Mouse (Mus musculus): ENCODE results near the gene Nadk2.

GRCm38 (mm10) chr15:9106303-9107074 is 35.4 kb downstream of the Nadk2 start:
- TF ChIP-seq POLR2A (IDR thresholded peaks at IDR 0.05; ENCODE audit: borderline replicate concordance, extremely low read depth, insufficient read depth, insufficient read length, poor library complexity, severe bottlenecking) (no peak), CTCF (IDR thresholded peaks at IDR 0.05; ENCODE audit: borderline replicate concordance, extremely low read depth, insufficient read depth, insufficient read length) (no peak)
